Mouse (Mus musculus) left cerebral cortex, postnatal 25 days (tissue): Measurements from ENCODE around the gene Sptlc3. TPM values are rescaled to one million over a fixed set of nuclear protein-coding genes. Genes with fewer than 3 reads are reported as not detected.

Experiments used
- DNase-seq, 2 experiments: peaks; one replicate each; pipeline ENCODE4 v3.0.0; 2022; ENCODE audit warnings: low spot score in 2 of 2, mixed read lengths in 1 of 2
- intact Hi-C: fragments of 180-260 bp; cut with DNase I; formaldehyde crosslinking; loops from one replicate; pipeline ENCODE4 v1.15.1; 2025
- total RNA-seq, 2 experiments: library from RNA; stranded (reverse); gene quantifications; 2 replicates each; pipeline ENCODE4 v1.2.3; 2021

The Sptlc3 gene
- total RNA-seq, 2 experiments from 2014 or later, result not detected

DNA sequence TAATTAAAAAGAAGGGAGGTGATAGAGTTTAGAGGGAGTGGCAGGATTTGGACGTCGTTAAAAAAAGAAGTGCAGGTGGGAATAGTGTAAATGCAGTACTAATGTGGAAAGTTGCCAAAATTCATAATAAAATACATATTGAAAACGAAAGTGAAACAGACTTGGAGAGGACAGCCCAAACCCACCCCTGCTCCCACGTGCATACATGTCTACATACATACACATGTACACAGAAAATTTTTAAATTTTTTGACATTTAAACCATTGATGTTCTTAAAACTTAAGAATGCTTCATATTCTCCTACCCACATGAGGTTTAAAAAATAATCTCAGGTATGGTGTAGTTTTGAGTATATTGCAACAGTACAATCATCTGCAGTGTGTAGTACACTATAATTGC, 135.0 kb downstream of the Sptlc3 start:
- DNase-seq, result no peak
- intact Hi-C loops, result no loop called here

GRCm38 (mm10) chr2:139629653-139630052, 135.9 kb downstream of the Sptlc3 start:
- intact Hi-C loops, result no loop called here
- DNase-seq, result no peak

DNA sequence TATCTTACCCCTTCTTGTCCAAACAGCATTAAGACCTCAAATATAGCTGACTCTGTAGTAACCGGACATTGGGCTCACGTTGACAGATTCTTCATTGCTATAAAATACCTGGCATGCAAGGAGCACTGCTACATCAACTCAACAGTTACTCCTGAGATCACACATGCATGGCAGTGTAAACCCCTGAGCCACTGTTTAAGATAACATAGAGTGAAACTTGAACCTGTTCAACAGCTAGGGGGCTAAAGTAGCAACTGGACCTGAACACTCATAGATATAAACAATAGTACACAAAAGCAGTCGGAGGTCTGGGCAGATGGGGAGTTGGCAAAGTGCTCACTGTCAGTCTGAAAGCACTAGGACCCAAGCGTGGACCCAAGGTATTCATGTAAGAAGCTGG, 140.8 kb downstream of the Sptlc3 start:
- no peak for DNase-seq
- intact Hi-C loops, result no loop called here

DNA sequence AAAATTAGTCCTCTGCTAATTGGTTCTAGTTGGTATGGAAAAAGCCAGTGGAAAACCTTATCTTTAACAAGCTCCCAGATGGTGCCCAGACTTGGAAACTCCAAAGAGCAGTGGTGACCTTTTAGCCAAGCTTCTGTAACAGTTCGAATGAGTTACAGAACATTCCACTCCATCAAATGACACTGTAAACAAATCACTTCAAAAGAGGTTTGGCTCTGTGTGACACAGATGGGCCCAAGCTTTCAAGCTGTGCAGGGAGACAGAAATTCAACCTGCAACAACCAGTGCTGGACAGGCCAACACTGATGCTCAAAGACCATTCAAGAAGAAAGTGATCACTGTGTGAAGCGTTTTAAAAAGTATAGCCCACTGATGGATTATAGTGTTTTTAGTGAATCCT, 144.1 kb downstream of the Sptlc3 start:
- intact Hi-C loops, result no loop called here
- no peak for DNase-seq

DNA sequence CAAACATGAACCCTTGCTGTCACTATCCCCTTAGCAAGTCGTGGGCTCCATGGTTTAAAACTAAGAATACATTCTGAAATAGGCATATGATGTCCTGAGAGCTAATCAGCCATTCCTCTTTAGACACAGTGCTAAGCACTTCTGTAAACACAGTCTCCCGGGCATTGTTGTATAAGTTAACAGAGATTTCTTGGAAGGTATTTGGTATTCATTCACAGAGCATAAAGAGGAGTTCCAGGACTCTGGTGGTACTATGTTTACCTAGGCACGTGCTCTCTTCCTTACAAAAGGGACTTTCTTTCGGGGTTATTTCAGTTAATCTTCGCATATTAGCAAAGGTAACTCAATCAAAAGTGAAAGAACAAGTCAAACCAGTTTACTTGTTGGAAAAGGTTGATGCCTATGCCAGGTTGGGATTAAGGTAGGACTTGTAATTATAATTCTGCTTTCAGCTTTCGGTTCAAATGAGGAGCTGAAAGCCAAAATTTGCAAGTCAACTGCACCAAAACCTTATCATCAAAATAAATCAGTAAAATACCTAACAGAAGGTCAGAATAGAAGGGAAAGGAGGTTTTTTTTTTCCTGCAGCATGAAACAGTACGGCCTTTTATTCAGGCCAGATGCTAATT, 148.2 kb downstream of the Sptlc3 start:
- intact Hi-C loops, result no loop called here
- DNase-seq, result no peak

DNA sequence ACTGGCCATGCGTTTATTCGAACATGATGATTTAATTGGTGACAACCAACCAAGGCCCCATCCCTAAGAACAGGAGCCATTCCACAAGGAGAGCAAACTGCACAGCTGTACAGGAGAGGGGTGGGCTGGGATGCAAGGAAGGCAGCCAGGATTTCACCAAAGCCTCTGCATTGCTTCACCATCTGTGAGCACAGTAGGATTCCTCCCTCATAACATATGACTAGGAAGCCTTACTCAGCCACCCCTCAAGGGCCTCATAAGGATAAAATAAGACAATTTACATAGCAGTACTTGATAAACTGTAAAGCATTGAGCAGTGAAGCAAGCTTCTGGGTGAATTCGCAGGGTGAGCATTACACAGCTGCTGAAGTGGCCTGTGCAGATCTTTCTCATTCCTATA, 155.8 kb downstream of the Sptlc3 start:
- DNase-seq, result peak in 1 of 2 experiments; percentile 82
- intact Hi-C loops, result no loop called here

- intact Hi-C loops, result no loop called here
- no peak for DNase-seq
These were observed 163.0 kb downstream of the Sptlc3 start for GRCm38 (mm10) chr2:139656750-139657149.

GRCm38 (mm10) chr2:139671838-139672237, 178.1 kb downstream of the Sptlc3 start:
- DNase-seq, result no peak
- intact Hi-C loops, result loop anchor here (10.0 kb wide), 1 partner anchor 293 kb away; no protein-coding TSS in a partner anchor

GRCm38 (mm10) chr2:139672371-139672770, 178.7 kb downstream of the Sptlc3 start:
- intact Hi-C loops, result loop anchor here (10.0 kb wide), 1 partner anchor 292 kb away; no protein-coding TSS in a partner anchor
- no peak for DNase-seq

DNA sequence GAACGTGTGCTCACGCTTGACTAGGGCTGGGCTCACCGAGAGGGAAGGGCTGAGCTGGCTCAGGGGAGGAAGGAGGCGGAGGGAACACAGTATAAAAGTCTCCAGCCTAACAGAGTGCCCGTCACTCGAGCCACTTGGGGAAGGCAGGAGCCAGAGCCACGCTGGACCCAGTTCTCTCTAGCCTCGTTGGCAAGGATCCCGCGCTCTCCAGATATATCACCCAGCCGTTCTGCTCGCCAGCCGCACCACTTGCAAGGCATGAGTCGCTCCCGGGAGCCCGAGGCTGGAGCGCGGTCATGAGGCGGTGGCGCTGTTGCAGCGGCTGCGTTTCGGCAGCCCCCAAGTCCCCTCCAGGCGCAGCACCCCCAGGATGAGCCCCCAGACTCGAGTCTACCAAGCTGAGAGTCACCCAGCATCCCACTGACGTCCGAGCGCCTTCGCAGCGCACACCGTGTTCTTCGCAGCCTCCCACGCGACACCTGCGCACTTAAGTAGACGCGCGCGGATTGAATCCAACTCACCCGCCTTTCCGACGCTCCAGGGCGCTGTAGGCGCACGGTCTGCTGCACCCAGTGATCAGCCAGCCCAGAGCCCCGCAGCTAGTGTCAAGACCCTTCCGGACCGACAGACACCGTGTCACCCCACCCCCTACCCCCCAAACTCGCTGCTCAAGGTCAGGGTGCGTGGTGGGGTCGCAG, 183.5 kb downstream of the Sptlc3 start:
- intact Hi-C loops, result loop anchor here (5.0 to 10.0 kb wide), 2 partner anchors 40 to 288 kb away; no protein-coding TSS in a partner anchor
- peak; percentile 84 to 89 for DNase-seq

- intact Hi-C loops, result loop anchor here (5.0 to 10.0 kb wide), 2 partner anchors 39 to 287 kb away; no protein-coding TSS in a partner anchor
- peak in 1 of 2 experiments; percentile 49 for DNase-seq
These were observed 184.1 kb downstream of the Sptlc3 start, which contains the start of gene Ism1 for GRCm38 (mm10) chr2:139677809-139678274. TSS of gene Ism1 (plus strand) at chr2:139678178.

GRCm38 (mm10) chr2:139678275-139679140, 184.8 kb downstream of the Sptlc3 start:
- intact Hi-C loops, result loop anchor here (5.0 to 10.0 kb wide), 2 partner anchors 39 to 286 kb away; no protein-coding TSS in a partner anchor
- DNase-seq, result peak; percentile 69 to 77

GRCm38 (mm10) chr2:139682540-139682939, 188.8 kb downstream of the Sptlc3 start:
- no peak for DNase-seq
- intact Hi-C loops, result no loop called here

Other genes starting within 250 kb of the Sptlc3 start
- 1 to 10 TPM; 6.6 to 7.5 TPM for gene Ism1, start 184.3 kb downstream of the Sptlc3 start, total RNA-seq